Mouse (Mus musculus) lung, postnatal 14 days (tissue): ENCODE measurements around the gene Nicn1.

Experiments
- DNase-seq: peaks from one replicate; pipeline ENCODE4 v3.0.0; 2021

Gene Nicn1

GRCm38 (mm10) chr9:108338886-108339781, 48.9 kb downstream of the Nicn1 start, which contains the start of gene Gpx1:
TSS of gene Gpx1 (plus strand) at chr9:108338903.
- DNase-seq = peak; percentile 95

DNA sequence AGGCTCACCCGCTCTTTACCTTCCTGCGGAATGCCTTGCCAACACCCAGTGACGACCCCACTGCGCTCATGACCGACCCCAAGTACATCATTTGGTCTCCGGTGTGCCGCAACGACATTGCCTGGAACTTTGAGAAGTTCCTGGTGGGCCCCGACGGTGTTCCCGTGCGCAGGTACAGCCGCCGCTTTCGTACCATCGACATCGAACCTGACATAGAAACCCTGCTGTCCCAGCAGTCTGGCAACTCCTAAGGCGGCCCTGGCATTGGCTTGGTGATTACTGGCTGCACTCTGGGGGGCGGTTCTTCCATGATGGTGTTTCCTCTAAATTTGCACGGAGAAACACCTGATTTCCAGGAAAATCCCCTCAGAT, 49.6 kb downstream of the Nicn1 start:
- peak; percentile 20 for DNase-seq

DNA sequence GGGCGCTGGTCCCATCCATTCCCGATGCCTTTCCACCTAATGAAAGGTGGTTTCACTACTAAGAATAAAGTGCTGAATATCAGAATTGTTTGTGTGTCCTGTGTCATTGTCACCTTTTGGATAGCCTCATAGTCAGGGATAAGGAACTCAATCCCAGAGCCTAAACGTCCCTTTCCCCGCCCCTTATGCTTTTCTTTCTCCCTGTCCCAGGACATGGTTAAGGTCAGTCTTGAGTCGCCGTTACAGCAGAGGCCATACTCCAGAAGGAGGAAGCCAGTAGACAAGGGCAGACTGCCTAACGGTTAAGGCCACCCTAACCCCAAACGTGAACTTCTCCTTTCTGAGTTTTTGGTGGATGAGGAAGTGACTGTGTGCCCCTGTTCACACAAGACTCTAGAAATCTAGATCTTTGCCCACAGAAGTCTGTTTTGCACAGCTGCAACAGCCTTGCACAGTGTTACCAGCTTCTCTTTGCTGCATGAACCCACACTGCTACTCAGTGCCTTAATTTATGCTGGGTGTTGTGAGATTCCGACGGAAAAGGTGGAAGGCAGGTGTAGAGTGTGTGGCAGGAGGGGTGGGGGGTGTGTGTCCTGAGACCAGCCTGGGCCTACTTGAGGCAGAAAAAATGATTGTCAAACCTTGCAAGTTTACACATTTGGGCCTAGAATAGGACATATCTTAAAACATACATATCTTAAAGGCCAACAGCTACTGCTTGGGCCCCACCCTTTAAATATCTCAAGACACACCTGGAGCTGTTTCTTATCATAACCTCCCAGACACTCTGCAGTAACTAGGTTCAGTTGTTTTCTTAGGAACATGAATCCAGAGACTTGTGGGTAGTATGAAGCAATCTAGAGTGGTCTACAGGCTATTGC, 50.3 kb downstream of the Nicn1 start:
- DNase-seq = peak; percentile 18

GRCm38 (mm10) chr9:108341139-108341475, 50.9 kb downstream of the Nicn1 start:
- no peak for DNase-seq

GRCm38 (mm10) chr9:108341801-108342200, 51.6 kb downstream of the Nicn1 start:
- DNase-seq = no peak

DNA sequence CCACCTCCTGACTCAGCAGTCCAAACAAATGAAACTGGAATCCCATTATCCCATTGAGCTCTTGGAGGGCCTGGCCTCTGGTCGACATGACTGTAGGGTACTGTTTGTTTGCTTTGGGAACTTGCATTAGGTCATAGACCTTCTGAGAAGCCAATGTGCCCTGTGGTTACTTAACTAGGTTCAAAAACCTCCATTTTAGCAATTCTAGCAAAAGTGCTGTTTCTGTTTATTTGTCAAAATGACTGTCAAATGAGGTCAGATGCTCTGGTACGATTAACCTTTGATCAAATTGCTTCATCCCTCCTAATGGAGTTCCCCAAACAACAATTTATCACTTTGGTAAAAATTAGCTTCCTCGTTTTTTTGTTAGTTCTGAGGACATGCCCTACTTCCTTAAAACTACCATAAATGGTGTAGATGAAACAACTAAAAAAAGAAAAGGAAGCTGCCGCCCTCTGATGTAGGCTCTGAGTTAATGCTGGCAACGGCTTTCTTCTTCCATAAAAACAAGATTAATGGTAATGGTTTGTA, 52.1 kb downstream of the Nicn1 start:
- DNase-seq = peak; percentile 15

DNA sequence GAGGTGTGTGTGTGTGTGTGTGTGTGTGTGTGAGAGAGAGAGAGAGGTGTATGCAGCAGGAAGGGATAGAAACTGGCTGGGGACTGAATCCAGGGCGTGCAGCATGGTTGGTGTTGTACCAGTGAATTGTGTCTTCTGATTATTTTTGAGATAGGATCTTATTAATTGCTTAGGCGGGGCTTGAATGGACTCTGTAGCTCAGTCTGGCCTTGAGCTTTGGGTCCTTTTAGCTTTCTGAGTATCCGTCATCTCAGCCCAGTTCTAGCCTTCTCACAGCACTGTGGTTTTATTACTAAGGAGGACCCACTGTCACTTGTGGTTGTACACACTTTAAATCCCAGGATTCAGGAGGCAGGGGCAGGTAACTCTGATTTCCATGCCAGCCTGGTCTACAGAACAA, 53.1 kb downstream of the Nicn1 start:
- no peak for DNase-seq

- DNase-seq = no peak
Observed at GRCm38 (mm10) chr9:108343835-108344234, 53.6 kb downstream of the Nicn1 start.

DNA sequence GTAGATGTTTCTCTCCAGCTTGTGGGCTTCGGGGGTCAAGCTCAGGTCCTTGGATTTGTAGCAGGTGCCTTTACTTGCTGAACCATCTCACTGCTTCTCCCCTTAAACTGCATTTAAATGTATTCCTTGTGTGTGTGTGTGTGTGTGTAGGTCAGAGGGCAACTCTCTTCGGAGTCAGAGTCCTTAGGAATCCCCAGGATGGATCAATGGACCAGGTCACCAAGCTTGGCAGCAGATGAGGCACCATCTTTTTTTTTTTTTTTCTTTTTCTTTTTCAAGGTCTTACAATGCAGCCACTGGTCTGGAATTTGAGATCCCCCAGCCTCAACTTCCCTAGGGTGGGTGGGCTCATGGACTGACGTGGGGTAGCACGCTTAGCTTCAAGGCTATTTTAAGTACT, 54.2 kb downstream of the Nicn1 start:
- no peak for DNase-seq
